Mouse (Mus musculus) embryonic fibroblast, embryonic 13.5 days (primary cell): Measurements from ENCODE around the gene Pcp2.

Source experiments
- CTCF ChIP-seq: IDR thresholded peaks from 2 replicates; pipeline ENCODE4 v1.5.1; 2011; ENCODE audit warnings: mild to moderate bottlenecking, control low read depth, low read length, moderate library complexity, borderline replicate concordance; ENCODE audit not compliant: insufficient read depth
- POLR2A ChIP-seq: IDR thresholded peaks from 2 replicates; pipeline ENCODE4 v1.6.1; 2011; ENCODE audit warnings: low read depth, mild to moderate bottlenecking, control low read depth, low read length, moderate library complexity

- TF ChIP-seq POLR2A (no peak), CTCF (no peak)
Observed at GRCm38 (mm10) chr8:3576211-3576960, 49.0 kb downstream of the Pcp2 start.
